Mouse (Mus musculus) mature B cell (primary cell): ENCODE data around the gene Spaar.
"Not testable (repeated sequence)": the region's sequence is repeated elsewhere in the genome, so short reads cannot be mapped to it uniquely, and the experiment has no call there.

ENCODE experiments used
- in situ Hi-C: fragments of 300-500 bp; cut with MboI; formaldehyde crosslinking; loops from 2 replicates; pipeline ENCODE4 v1.14.3; 2019

Spaar gene

GRCm38 (mm10) chr4:43728576-43728954 lies 1.3 kb upstream of the Spaar start:
- in situ Hi-C loops, result no loop called here

DNA sequence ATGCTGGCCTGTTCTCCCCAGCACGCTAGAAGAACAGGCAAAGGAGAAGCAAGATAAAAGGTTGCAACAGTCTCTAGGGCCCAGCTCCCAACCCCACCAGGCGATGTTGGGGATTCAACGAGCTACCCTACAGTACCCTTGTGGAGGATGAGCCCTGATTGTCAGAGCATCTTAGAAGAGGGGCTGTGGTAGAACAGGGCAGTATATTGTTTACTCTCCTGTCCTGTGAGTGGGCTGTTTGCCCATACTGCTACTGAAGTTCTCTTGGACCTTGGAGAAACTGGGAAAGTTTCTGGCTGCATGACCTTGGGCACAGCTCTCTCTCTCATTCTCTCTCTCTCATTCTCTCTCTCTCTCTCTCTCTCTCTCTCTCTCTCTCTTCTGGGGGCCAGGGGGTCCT lies 708 bp upstream of the Spaar start:
- in situ Hi-C loops, result no loop called here

- in situ Hi-C loops, result no loop called here
These were observed 990 bp downstream of the Spaar start for GRCm38 (mm10) chr4:43730750-43731297.

DNA sequence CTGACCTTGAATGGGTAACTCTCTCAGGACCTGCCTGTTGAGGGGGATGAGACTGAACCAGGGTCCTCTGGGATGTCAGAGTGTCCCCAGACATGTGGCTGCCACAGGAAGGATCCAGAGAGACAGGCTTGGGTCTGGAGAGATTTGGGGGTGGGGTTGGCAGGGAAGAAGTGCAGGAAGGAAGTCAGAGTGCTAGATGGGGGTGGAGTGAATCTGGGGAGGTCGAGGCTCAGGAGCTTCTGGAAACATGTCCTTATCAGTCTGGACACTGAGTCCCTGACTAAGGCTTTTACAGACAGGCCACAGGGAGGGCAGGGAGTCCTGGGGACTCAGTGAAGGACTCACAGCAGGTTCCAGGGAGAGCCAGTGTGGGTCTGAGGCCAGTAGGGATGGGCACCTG lies 2.3 kb downstream of the Spaar start:
- in situ Hi-C loops, result no loop called here

DNA sequence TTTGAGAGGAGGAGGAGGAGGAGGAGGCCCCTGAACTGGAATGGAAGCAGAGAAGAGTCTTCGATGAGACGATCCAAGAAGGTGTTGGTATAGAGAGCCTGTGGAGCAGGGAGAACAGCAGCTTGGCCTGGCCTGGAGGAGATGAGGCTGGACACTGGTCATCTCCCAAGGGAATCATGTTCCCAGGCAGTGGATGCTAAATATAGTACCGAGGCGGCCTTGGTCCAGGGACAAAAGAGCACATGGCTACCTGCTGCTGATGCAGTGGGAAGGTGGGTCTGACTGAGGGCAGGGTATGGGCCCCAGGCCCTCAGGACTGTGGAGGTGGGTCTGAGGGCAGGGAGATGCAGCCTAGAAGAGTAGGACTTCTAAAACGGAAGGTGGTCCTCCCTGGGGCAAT lies 3.4 kb downstream of the Spaar start:
- in situ Hi-C loops, result no loop called here

- in situ Hi-C loops, result no loop called here
These were observed 7.3 kb downstream of the Spaar start for GRCm38 (mm10) chr4:43737144-43737543.

GRCm38 (mm10) chr4:43738989-43739674 lies 9.3 kb downstream of the Spaar start:
- in situ Hi-C loops, result no loop called here

DNA sequence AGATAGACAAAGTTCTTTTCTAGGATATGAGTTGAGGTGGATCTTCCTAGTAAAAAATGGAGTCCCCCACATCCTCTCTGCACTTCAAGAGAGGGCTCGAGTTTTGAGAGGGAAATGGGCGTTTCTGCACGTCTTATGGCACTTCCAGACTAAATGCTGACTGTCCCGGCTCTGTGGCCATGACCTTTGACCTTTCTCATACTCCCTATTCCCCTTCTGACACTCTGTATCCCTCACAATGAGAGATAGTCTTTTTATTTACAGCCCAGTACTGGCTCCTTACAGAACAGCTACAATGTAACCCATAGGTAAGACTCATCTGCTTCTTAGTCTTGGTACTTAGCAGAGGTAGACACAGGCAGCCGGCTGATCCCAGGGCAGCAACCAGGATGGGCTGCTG lies 11.7 kb downstream of the Spaar start:
- in situ Hi-C loops, result no loop called here

DNA sequence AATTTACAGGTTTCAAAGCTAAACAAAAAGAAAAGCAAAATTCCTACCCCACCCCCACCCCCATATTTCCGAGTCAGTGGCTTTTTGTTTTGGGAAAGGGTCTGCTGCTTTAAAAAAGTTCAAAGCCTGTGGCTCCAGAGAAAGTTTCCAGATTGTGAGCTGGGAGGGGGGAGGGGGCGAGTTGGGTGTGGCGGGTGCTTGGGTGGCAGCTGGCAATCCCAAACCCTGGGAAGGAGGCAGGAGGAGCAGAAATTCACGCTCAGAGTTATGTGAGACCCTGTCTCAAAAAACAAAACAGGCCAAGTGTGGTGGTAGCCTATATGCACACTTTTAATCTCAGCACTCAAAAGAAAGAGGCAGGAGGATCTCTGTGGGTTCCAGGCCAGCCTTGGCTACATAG lies 12.8 kb downstream of the Spaar start:
- in situ Hi-C loops, result no loop called here

- in situ Hi-C loops, result no loop called here
These were observed 13.3 kb downstream of the Spaar start for GRCm38 (mm10) chr4:43743099-43743498.

GRCm38 (mm10) chr4:43745187-43745586 lies 15.4 kb downstream of the Spaar start:
- in situ Hi-C loops, result no loop called here

DNA sequence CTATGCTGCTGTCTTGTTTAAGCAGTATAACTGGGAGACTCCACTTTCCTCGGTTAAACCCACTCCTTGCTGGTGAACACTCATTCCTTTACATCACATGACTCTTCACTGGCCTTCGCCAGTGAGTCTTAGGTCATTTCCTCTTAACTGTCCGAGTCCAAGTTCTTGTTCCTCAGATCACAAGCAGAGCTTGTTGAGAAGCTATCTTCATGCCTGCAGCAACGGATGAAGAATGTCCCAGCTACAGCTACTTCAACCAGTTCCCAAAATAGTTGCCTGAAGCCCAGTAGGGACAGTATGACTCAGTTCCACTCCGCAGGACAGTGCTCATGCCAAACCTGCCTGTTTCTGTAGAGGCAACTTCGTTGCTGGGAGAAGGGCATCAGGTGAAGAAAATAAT lies 27.4 kb downstream of the Spaar start:
- in situ Hi-C loops, result no loop called here

GRCm38 (mm10) chr4:43759571-43760418 lies 30.0 kb downstream of the Spaar start:
- in situ Hi-C loops, result no loop called here

DNA sequence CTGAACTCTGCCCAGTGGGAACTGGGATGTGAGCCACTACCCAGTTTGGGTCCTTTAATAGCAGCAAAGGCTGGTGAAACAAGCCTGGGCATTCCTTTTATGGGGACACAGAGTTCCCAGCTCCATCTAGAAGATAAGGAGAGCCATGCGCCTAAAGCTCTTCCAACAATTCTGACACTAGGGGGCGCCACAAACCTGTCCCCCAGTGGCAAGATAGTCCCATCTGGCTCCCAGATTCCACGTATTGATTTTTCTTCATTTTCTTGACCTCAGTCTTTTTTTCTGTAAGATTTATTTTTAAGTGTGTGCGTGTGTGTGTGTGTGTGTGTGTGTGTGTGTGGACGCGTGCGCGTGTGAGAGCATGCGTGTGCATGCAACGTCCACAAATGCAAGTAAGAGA lies 30.6 kb downstream of the Spaar start:
- in situ Hi-C loops, result no loop called here

DNA sequence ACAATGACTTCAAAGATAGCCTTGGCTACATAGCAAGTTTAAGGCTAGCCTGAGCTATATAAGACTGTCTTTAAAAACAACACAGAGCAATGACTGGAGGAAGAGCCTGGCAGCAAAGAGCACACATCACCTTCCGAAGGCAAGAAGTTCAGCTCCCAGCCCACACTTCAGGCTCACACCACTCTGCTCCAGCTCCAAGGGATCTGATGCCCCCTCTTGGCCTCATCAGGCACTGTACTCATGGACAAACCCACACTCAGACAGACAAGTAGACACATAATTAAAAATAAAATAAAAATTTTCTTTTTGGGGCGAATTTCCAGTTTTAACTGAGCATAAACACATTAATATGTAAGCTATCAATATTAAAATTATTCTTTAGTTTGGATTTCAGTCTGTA lies 31.5 kb downstream of the Spaar start:
- in situ Hi-C loops, result no loop called here

DNA sequence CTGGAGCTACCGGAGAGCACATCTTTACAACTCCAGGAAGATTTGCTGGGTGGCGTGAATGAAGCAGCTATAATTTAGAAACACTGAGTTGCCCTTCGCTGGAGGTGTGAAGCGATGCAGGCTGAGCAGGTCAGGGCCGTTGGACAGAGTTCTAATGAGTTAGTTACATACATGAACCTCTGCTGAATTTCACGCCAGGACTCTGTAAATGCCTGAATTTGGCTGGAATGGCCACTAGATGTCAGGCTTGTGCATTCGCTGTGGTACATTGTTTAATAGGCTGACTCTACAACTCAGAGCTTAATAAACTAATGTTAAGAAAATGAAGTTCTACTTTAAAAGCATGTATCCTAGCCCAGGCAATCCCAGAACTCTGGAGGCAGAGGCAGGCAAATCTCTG lies 33.6 kb downstream of the Spaar start:
- in situ Hi-C loops, result no loop called here

GRCm38 (mm10) chr4:43768341-43768740 lies 38.5 kb downstream of the Spaar start:
- in situ Hi-C loops, result no loop called here

DNA sequence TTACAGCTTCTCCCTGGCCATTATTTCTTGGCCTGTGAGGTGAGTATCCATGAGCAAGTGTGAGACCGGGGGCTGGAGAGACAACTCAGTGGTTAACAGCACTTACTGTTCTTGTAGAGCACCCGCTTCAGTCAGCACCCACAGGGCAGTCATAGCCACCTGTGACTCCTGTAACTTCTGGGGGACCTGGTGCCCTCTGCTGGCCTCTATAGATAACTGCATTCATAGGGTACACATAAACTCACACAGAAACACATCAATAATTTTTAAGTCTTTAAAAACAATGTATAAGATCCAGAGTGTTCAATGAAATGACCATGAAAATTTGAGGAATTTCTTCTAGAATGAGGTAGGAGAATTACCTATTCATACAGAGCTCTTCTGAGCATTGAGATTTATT lies 39.5 kb downstream of the Spaar start:
- in situ Hi-C loops, result no loop called here

GRCm38 (mm10) chr4:43770909-43771308 lies 41.1 kb downstream of the Spaar start, which contains the start of gene Olfr159:
Gene Olfr159 (minus strand): TSS chr4:43771009.
- in situ Hi-C loops, result no loop called here

- in situ Hi-C loops, result no loop called here
These were observed 41.8 kb downstream of the Spaar start for GRCm38 (mm10) chr4:43771626-43772025.

GRCm38 (mm10) chr4:43772304-43772703 lies 42.5 kb downstream of the Spaar start:
- in situ Hi-C loops, result no loop called here

GRCm38 (mm10) chr4:43795296-43795695 lies 65.5 kb downstream of the Spaar start:
- in situ Hi-C loops, result no loop called here

- in situ Hi-C loops, result not testable (repeated sequence)
These were observed 66.0 kb downstream of the Spaar start for GRCm38 (mm10) chr4:43795844-43796243.
